Mouse (Mus musculus): ENCODE measurements around the gene 4930432M17Rik. TPM values are rescaled to one million over a fixed set of nuclear protein-coding genes. Genes with fewer than 3 reads are reported as not detected.

Gene 4930432M17Rik
- total RNA-seq, 2 experiments from 2014 or later: not detected

DNA sequence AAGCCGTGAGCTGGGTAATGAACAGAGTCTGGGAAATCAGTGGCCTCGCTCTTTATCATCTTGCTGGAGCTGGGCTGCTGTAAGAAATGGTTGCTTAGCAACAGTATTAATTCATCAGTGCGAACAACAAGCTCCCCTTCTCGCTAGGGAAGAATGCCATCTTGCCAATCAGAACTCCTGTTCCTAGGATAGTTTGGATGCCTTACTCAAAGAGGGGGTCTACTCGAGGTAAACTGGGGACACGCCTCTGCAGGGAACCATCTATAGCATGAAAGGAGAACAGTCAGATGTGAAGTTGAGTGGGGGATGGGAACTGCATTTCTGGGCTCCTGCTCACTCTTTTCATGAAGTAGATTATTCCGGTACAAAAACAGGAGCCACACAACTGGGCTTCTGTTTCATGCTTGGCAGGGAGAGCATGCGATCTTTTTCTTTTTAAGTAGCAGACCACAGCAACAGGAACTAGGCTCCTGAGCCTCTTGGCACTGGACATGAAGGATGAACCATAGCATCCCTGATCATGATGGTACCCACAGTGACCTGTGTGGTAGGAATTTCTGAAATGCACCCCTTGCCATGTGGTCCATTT is 29.9 kb downstream of the 4930432M17Rik start:
- no peak for ATAC-seq (replicated peaks; ENCODE audit: low FRiP score, low TSS enrichment, poor library complexity, severe bottlenecking)

DNA sequence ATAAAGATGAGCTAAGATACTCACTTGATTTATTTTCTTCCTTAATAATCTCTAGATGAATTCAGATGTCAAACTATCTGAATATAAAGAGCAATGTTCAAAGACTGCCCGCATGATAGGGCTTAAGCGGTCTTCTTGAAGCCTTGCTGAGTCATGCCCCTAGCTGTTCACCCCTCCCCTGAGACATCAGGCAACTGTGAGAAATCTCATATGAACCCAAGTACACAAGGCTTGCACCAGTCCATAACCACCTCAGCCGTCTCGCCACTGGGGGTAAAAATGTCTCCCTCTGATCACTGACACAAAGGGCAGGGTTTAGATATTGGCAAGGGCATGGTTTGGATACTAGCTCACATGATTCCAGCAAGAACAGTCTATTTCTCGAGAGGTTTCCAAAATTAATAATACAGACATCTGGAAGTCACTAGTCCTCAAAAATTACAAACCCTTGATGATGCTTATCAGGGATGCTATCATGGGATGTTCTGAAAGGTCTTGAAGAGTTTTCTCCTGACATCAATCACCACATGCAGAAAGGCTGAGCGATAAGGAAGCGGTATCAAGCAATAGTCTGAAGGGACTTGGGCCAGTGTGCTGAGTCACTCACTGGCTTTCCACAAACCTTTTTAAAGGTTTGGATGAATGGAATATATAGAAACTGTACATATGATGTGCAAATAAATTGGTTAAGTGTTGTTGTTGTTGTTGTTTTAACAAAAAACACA is 32.8 kb downstream of the 4930432M17Rik start:
- ATAC-seq (replicated peaks; ENCODE audit: low FRiP score, low TSS enrichment, poor library complexity, severe bottlenecking): peak; percentile 50; the same call in 1 of the 2 replicates

DNA sequence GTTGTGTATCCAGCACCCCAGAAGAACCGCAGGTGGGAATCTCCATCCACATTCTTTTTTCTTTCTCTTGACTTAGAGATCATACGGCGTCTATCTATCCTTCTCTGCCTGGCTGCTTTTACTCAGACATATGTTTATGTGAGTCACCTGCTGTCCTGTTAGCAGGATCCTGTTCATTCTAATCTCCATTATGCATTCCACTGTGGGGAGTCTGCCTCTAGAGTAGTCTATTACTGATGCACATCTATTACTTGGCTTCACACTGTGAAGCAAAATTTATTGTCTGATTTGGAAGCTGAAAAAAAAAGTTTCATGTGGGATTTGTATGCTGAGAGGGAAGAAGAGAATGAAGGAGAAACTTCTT is 33.3 kb downstream of the 4930432M17Rik start:
- no peak for ATAC-seq (replicated peaks; ENCODE audit: low FRiP score, low TSS enrichment, poor library complexity, severe bottlenecking)

DNA sequence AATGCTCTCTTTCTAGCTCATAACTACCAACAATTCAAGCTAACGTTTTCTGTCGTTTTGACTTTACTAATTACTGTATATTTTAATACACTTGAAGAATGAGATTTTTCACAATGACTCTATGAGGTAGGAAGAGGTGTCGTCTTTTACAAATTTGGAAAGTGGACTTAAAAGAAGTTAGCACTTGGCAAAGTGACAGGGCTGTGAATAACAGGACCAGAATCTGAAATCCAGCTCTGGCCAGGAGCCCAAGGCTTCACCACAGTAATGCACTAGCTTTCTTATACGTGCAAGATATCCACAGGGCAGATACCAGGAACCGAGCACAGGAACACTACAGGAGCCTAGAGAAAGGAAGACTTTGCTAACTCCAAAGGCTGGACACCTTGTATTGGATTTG is 35.5 kb downstream of the 4930432M17Rik start:
- ATAC-seq (replicated peaks; ENCODE audit: low FRiP score, low TSS enrichment, poor library complexity, severe bottlenecking): no peak

DNA sequence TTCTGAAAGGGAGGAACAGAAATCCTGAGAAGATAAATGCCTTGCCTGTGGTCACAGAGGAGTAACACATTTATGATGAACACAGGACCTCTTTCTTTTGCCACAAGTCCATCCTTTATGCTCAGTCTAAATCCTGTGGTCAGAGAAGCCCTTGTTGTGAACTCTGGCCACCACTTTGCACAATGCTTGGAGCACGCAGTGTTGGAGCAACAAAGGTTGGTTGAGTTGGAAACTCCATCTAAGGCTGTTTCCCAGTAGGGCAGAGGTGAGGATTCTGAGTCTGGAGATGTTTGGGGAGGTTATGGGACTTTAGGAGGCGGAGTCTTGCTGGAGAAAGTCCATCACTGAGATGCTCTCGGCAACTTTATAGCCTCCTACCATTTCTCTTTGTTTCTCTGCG is 36.5 kb downstream of the 4930432M17Rik start:
- no peak for ATAC-seq (replicated peaks; ENCODE audit: low FRiP score, low TSS enrichment, poor library complexity, severe bottlenecking)

DNA sequence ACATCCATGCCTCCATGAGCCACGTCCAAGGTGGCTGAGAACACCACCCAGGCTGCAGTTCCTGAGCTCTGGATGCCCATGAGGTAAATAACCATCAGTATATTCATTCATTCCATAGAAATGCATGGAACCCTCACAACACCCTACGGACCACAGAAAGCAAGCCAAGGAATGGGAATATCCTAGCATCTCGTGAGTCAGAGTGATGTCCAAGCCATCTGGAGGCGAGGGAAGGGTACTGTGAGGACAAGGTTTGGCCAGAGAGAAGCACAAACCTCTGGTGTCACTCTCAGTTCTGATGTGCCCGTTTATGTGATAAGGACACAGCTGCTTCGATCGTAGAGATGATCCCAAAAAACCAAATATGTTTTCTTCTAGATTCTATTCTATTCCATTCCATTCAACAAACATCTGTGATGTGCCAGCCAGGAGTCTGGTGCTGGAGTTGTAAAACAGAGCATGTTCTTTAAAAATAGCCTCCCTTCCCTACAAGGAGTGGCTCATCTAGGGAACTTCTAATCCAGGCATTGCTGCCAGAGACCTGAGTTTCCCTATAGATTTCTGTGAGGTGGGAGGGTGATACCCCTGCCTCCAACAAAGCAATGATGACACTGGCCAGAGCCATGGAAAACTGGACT is 40.5 kb downstream of the 4930432M17Rik start:
- no peak for ATAC-seq (replicated peaks; ENCODE audit: low FRiP score, low TSS enrichment, poor library complexity, severe bottlenecking)

DNA sequence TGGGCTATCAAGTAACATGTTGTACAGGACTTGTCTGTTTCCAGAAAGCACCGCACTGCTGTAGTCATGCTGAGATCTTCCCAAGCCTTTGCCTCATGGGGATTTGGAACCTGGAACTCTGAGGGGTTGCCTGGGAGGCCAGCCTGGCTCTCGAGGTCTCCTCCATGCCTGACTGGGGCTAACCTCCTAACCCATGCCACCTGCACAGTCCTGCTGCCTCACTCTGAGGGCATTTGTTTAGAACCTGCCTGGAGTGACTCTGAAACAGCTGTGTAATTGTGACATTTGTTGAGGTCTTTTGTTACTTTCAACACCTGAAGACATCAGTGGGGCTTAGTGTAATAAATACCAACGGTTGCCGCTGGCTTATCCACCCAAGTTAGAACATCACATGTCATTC is 41.7 kb downstream of the 4930432M17Rik start:
- ATAC-seq (replicated peaks; ENCODE audit: low FRiP score, low TSS enrichment, poor library complexity, severe bottlenecking): no peak

DNA sequence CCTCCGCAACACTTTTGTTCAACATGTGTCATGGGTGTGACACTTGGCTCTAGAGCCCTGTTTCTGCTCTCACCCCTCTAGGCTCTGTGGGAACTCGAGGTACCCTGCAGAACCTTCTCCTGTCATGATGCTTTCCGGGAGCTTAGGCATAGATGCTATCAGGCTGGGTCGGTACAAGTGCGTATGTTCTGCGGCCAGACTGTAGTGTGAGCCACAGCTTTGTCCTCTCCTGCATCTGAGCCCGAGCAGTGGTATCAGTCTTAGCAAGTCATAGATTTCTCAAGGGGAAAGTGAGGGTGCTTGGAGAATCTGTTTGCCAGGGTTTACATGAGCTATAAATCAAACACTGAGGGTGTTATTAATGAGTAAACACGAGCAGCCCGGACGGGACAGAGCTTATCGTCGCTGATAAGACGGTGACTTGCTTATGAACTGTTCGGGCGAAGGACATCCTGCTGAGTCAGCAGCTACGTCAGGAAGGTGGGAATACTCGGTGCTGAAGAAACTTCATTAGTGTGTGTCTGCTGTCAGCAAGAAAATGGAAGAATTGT is 42.7 kb downstream of the 4930432M17Rik start:
- peak; percentile 36; the same call in 1 of the 2 replicates for ATAC-seq (replicated peaks; ENCODE audit: low FRiP score, low TSS enrichment, poor library complexity, severe bottlenecking)

DNA sequence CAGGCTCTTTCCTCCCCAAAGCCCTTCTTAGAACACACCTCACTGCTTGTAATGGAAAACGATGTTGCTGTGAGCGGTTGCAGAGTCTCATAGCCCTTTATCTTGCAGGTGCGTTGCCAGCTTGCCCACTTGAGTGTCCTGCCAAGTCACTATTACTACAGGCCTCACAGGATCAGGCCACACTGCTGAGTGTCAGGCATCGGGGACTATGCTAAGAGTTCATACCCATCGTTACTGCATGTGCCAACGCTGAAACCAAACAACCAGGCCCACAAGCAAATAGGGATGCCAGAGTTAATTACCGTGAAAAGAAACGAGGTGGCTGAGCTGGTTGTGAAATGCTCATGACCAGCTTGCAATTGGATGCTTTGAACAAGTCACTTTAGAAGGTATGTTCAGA is 43.3 kb downstream of the 4930432M17Rik start:
- ATAC-seq (replicated peaks; ENCODE audit: low FRiP score, low TSS enrichment, poor library complexity, severe bottlenecking): no peak

DNA sequence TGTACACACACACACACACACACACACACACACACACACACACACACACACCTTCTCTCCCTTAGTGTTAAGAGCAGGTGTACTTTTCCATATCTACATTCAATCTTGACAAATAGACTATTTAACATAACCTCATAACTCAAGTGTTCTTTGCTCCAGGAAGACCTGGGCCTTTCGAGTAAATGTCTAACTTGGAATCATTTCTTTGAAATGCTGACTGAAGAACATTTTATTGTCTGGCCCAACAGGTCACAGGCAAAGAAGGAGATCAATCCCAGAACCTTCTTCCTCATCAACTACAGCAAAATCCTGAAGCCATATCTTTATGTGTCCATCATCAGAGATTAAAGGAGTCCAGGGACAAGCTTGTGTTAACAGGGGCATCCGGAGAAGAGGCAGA is 43.9 kb downstream of the 4930432M17Rik start:
- ATAC-seq (replicated peaks; ENCODE audit: low FRiP score, low TSS enrichment, poor library complexity, severe bottlenecking): no peak

DNA sequence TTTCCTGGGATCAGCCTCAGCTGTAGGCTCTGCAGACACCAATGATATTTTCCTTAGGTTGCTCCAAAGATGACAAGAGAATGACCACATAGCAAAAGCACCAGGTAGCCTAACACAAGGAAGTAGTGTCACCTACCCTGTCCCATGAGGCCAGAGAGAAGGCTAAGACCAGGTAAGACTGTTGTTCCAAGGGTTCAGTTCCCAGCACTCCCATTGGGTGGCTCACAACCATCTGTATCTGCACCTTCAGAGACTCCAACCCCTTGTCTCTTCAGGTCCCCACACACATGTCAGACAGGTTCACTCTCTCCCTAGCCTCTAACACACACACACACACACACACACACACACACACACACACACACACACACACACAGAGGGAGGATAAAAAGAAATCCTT is 44.8 kb downstream of the 4930432M17Rik start:
- no peak for ATAC-seq (replicated peaks; ENCODE audit: low FRiP score, low TSS enrichment, poor library complexity, severe bottlenecking)

DNA sequence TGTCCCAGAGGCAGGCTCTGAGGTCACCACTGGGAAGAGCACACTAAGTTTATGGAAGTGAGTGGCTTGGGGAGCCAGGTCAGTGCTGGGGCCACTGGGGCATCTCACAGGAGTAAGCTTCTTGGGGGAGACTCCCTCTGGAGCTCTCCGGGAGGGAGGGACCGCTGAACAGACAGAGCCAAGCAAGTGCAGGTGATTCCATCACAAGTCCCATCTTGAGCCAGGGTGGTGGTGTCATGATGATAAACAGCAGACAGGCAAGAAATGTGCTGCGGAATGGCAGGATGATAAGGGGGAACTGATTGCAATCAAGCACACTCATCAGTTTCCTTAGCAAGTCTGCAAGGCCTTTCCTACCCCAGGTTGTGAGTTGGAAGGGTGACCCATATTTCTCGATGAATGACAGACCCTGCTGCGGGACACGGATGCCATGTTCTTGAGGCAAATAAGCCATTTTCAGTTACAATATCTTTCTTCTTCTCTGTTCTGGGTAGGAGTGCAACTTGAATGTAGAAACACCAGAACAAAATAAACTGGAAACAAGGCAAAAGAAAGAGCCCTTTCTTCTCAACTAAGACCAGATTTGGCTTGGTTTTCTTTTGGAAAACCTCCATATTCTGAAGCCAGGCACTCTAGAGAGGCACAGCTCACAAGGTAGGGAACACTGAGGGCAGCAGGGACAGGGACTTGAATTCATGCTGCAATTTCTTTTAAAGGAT is 45.3 kb downstream of the 4930432M17Rik start:
- ATAC-seq (replicated peaks; ENCODE audit: low FRiP score, low TSS enrichment, poor library complexity, severe bottlenecking): 0 out of 2 replicates have a peak, but pooled peaks have one; percentile 28

DNA sequence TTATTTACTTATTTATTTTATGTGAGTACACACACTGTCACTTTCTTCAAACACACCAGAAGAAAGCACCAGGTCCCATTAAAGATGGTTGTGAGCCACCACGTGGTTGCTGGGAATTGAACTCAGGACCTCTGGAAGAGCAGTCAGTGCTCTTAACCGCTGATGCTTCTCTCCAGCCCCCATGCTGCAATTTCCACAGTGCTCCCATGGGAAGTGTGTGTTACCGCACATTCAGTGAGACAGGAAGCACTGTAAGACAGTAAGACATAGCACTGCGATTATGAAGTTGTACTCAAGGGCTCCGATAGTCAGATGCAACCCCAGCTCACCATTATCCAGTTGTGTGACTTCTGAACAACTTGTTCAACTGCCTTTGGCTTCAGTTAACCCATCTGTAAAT is 45.9 kb downstream of the 4930432M17Rik start:
- ATAC-seq (replicated peaks; ENCODE audit: low FRiP score, low TSS enrichment, poor library complexity, severe bottlenecking): no peak

DNA sequence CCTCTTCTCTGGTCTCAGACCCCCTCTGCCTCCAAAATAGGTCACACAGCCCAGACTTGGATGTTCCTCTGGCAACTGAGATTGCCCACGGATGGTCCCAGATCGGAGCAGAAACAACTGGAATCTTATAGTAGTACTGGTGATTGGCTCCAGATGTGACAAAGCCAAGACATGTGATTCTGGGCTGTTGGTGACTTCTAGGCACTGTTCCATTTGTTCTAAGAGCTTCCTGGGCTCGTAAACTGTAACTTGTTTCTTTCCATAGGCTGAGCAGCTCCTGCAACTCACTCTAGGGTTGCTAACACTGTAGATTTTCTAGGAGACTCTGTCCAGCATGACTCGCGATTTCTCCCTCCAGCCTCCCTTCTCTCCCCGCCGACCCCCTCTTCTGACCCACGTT is 48.1 kb downstream of the 4930432M17Rik start:
- no peak for ATAC-seq (replicated peaks; ENCODE audit: low FRiP score, low TSS enrichment, poor library complexity, severe bottlenecking)

DNA sequence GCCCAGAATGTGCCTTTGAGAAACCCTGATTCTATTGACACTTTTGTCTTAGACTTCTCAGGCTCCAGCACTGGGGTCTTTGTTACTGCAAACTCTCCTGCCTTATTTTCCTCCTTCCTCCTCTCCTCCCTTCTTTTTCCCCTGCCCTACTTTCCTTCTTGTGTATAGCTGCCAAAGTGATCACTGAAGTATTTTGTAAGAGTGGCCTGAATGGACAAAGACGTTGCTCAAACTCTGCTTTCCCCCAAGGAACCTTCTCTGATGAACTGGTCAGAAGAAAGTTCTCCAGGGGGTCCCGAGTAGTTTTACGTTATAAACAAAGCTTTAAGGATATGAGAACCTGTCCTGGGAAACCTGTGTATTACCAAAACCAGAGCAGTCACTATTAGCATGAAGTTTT is 49.1 kb downstream of the 4930432M17Rik start:
- no peak for ATAC-seq (replicated peaks; ENCODE audit: low FRiP score, low TSS enrichment, poor library complexity, severe bottlenecking)

DNA sequence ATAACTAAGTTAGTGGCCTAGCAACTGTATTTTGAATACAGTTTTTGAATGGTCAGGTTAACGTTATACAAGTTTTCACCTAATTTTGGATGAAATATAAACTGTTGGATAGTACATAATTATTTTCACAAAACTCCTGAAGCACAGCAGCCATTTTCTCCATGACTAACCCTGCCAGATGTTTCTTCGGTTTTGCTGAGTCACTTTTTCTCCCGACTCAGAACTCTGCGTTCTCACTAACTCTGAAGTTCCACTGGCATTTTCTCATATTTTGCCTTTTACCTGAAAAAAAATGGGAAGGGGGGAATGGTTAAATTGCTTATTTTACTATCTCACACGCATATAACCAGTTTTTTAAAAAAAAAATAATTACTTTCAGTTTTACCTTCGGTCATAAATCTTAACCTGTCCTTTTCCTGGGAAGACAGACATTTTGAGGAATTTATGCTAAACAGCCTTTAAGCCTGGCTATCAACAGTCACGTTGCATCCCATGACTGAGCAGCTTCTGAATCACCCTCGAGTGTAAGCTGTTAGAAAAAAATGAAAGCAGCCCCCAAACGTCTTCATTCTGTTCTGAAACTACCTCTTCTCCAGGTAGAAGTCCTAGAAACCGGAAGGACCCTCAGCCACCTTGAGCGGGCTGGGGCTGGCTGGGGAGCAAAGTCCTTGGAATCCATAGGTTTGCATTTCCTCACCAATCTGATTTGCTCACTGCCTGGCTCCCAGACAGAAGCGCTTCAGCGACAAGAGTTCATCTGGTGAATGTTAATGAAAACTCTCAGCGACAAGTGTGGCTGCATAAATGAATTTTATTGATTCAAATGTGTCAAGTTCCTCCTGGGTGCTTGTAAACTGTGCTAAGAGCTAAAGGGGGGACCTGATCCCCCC is 50.5 kb downstream of the 4930432M17Rik start:
- no peak for ATAC-seq (replicated peaks; ENCODE audit: low FRiP score, low TSS enrichment, poor library complexity, severe bottlenecking)

DNA sequence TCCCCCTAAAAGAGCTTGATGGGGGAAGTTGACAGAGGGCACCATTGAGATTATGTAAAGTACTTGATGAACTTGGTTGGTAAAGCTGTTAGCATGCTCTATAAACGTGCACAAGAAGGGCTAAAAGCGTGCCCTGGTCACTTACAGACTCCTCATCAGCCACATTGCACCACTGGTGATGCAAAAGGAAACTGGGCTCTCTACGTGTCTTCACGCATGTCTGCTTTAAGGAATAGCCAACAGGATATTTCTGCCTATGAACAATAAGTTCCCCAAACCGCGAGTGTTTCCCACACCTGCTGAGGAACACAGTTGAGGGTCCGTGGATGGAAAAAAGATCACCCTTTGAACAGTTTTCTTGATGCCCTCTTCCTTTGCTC is 51.1 kb downstream of the 4930432M17Rik start:
- no peak for ATAC-seq (replicated peaks; ENCODE audit: low FRiP score, low TSS enrichment, poor library complexity, severe bottlenecking)

DNA sequence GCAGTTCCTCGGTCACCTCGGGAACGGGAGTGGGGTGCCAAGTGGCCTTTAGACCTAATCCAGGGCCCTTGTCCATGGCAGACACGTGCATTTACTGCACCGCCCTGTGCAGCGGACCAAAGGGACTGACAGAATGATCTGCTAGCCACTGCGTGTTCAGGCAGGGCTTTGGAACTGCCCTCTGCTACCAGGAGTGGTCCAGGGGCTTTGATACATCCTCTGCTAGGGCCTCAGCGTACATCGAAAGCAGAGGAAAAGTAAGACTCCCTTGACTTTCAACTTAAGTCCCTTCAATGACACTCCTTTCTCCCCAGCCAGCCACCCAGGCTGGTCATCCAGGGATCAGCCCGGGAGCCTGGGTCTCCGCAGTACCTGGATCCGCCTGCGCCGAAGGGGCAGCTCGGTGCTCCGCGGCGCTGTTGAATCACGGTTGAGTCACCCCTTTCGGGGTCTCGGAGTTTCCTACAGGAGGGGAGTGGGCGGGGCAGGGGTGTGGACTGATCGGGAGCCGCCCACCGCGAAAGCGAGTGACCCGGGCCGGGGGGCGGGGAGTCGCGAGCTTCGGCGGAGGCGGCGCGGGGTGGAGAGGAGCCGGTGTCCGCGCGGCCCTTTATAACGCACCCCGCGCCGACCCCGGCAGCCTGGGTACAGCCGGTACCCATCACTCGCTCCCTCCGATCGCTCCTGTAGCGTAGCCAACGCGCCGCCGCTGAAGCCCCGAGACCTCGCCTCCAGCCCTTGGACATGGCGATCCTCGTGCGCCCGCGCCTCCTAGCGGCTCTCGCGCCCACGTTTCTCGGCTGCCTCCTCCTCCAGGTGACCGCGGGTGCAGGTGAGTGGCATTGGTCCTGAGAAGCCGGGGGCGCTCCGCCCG is 52.6 kb downstream of the 4930432M17Rik start, which contains the start of gene F3:
F3 (plus strand) TSS at position 567 of the 874 bp plus-strand sequence.
- peak; percentile 55 for ATAC-seq (replicated peaks; ENCODE audit: low FRiP score, low TSS enrichment, poor library complexity, severe bottlenecking)
